Mouse (Mus musculus) lung, postnatal 0 days (tissue): Measurements from ENCODE around the gene Eif5a2. TPM values are rescaled to one million over a fixed set of nuclear protein-coding genes. Genes with fewer than 3 reads are reported as not detected.

Experiments used
- ATAC-seq: fragments of 200-750 bp; cut with Nextera tagmentation; 2 replicates; pipeline ENCODE4 v1.8.0; 2017; ENCODE audit warnings: moderate library complexity
- DNase-seq: peaks from one replicate; pipeline ENCODE4 v3.0.0-alpha.2; 2016; ENCODE audit warnings: low spot score
- H3K27ac ChIP-seq: fragments of 300-500 bp; sonication (generic); 2 replicates; pipeline ENCODE4 v1.5.1; 2014; ENCODE audit warnings: antibody characterized with exemption, mild to moderate bottlenecking, low read length, mixed read lengths
- H3K27me3 ChIP-seq: fragments of 300-500 bp; sonication (generic); replicated peaks from 2 replicates; pipeline ENCODE4 v1.6.1; 2014; ENCODE audit warnings: low read length, mixed read lengths; ENCODE audit not compliant: insufficient read depth
- H3K36me3 ChIP-seq: fragments of 300-500 bp; sonication (generic); 2 replicates; pipeline ENCODE4 v1.6.1; 2014; ENCODE audit warnings: low read length, mixed read lengths; ENCODE audit not compliant: insufficient read depth
- H3K4me1 ChIP-seq: fragments of 300-500 bp; sonication (generic); 2 replicates; pipeline ENCODE4 v1.6.1; 2014; ENCODE audit warnings: antibody characterized with exemption, low read depth, low read length, mixed read lengths; ENCODE audit not compliant: insufficient read depth
- H3K4me2 ChIP-seq: fragments of 300-500 bp; sonication (generic); replicated peaks from 2 replicates; pipeline ENCODE4 v1.6.1; 2014; ENCODE audit warnings: low read depth, mild to moderate bottlenecking, low read length, moderate library complexity, mixed read lengths
- H3K4me3 ChIP-seq: fragments of 300-500 bp; sonication (generic); 2 replicates; pipeline ENCODE4 v1.5.1; 2014; ENCODE audit warnings: low read depth, low read length
- H3K9ac ChIP-seq: fragments of 300-500 bp; sonication (generic); replicated peaks from 2 replicates; pipeline ENCODE4 v1.6.1; 2014; ENCODE audit warnings: low read depth, mild to moderate bottlenecking
- H3K9me3 ChIP-seq: fragments of 300-500 bp; sonication (generic); 2 replicates; pipeline ENCODE4 v1.6.1; 2016; ENCODE audit warnings: low read length, mixed read lengths
- CTCF ChIP-seq: IDR thresholded peaks from 2 replicates; pipeline ENCODE4 v1.5.1; 2016; ENCODE audit warnings: antibody characterized with exemption, mild to moderate bottlenecking
- EP300 ChIP-seq: IDR thresholded peaks from 2 replicates; pipeline ENCODE4 v1.6.1; 2016; ENCODE audit warnings: antibody characterized with exemption, mild to moderate bottlenecking, control low read depth
- polyA plus RNA-seq: library from polyadenylated mRNA; unstranded; fragments of >200 nt; fragmentation: Nextera tagmentation; extraction: Ambion mirVana; gene quantifications from 2 replicates; pipeline ENCODE4 v1.2.1, GENCODE M21; 2015

Eif5a2 gene
- polyA plus RNA-seq, 1 experiment from 2014 or later, result 4.7 TPM

DNA sequence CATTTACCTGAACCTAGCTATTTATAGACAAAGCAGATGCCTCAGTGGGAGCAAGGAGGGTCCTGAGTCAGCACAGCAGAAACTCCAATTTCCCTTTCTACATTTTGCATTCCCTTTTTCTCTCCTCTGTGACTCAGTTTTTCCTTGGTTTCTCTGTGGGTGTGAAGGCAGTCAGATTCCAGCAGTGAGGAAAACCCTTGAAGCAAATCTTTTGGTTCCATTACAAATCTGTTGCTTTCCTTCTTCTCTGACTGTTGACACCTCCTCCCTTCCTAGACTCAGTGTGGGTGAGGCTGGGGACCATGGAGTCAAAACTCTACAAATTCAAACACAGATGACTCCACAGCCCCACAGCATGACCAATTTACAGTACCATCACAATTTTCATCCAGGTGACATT, 66.0 kb downstream of the Eif5a2 start:
- DNase-seq (no peak), ATAC-seq (no peak)
- Histone ChIP-seq H3K4me2 (no peak overlapping the region), H3K27ac (no peak overlapping the region), H3K4me1 (no peaks in the 10 kb centered on the region), H3K9ac (no peak overlapping the region), H3K36me3 (no peaks in the 10 kb centered on the region), H3K27me3 (no peaks in the 10 kb centered on the region), H3K4me3 (no peak overlapping the region), H3K9me3 (no peaks in the 10 kb centered on the region)
- no peak for TF ChIP-seq EP300
- no peak for TF ChIP-seq CTCF

Other genes with a start within 250 kb of the Eif5a2 start
- gene Slc2a2, start 83.4 kb upstream of the Eif5a2 start, polyA plus RNA-seq, result 0.24 and 0.29 TPM in 2 replicates
- 279 and 306 TPM in 2 replicates for gene Rpl22l1, start 24.2 kb downstream of the Eif5a2 start, polyA plus RNA-seq
- gene Gm1527, start 111.3 kb downstream of the Eif5a2 start, polyA plus RNA-seq, result not detected in 2 replicates